Mouse (Mus musculus) urinary bladder, postnatal 14 days (tissue): Measurements from ENCODE around the gene Hist2h2be.
"Not testable (repeated sequence)": the region's sequence is repeated elsewhere in the genome, so short reads cannot be mapped to it uniquely, and the experiment has no call there.

Experiments
- DNase-seq: peaks from one replicate; pipeline ENCODE4 v3.0.0; 2021; ENCODE audit warnings: low spot score

The Hist2h2be gene

DNA sequence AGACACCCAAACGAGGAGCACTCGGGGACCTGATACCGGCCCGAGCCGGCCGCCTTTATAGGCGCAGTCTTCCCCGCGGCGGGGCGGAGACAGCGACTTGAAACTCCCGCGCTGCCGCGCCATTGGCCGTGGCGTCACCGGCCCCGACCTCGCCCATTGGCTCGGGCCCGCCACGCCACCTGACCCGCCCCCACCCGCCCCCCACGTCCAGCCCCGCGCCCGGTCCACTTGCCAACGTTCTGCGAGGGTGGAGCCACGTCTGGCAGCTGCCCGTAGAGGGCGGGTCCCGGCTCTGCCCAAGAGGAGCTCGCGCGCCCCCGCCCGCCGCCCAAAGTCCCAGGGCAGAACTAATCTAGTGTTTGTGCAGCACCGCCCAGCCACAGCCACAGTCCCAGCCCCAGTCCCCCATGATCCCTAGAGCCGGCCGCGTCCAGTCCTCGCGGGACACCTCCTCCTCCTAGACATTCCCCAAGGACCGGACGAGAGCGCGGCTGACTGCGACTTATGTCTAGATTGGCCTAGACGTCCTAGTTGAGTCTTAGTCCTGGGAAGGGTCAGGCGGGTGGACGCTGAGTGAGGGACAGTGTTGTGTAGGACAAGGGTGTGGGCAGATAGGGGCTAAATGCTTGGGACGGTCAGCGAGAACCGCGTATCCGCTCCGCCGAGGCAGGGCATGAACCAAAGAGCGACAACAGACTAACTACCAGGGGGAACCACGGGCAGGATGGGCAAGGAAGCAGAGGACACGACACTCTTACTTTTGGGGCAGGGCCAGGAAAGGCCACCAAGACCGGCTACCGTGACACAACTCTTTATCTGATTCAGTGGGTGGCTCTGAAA, 18.3 kb downstream of the Hist2h2be start, which contains the start of gene Hist2h3c2:
TSS of gene Hist2h3c2 (minus strand) at position 174 of the 840 bp plus-strand sequence.
- not testable (repeated sequence) for DNase-seq

DNA sequence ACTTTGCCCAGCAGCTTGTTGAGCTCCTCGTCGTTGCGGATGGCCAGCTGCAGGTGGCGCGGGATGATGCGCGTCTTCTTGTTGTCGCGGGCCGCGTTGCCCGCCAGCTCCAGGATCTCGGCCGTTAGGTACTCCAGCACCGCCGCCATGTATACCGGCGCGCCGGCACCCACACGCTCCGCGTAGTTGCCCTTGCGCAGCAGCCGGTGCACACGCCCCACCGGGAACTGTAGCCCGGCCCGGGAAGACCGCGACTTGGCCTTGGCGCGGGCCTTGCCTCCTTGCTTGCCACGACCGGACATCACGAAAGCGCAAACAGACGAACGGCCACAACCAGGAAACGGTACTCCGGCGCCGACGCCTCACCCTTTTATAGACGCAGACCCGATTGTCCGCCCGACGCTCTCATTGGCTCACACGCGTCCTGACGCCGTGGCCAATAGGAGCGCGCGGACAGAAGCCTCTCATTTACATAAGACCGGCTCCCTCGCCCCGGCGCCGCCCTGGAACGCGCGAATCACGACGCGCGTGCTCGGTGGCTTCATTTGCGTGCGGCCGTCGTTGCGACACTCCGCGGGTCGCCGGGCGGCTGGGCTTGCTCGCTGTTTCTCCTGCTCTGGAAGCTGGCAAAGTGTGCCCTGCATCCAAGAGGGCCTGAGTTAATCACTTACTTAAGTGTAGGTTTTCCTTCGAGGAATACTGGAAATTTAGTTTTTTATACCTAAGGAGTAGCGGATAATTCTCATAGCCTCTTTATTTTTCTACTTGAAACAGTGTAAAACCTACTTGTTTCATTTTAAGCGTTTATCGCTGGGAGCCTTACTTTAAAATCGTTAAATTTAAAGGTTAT, 19.3 kb downstream of the Hist2h2be start, which contains the start of gene Hist2h2aa2:
TSS of gene Hist2h2aa2 (minus strand) at position 328 of the 850 bp plus-strand sequence.
- DNase-seq = peak; percentile 94

DNA sequence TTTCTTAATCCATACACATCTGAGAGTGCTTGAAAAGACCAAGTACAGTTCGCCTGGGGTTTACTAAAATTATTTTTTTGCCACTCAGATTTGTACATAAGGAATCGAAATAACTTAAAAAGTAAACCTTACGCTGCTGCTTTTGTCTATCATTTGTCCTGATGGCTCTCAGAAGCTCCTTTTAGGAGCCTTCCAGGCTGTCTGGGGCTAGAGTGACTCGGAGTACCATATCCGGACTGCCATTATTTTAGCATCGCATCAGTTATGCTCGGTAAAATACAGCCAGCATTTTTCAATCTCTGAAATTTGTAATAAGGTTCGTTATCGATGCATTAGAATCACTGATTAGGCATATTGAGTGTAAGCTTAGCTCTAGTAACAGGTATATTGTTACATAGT, 19.9 kb downstream of the Hist2h2be start:
- DNase-seq = no peak

DNA sequence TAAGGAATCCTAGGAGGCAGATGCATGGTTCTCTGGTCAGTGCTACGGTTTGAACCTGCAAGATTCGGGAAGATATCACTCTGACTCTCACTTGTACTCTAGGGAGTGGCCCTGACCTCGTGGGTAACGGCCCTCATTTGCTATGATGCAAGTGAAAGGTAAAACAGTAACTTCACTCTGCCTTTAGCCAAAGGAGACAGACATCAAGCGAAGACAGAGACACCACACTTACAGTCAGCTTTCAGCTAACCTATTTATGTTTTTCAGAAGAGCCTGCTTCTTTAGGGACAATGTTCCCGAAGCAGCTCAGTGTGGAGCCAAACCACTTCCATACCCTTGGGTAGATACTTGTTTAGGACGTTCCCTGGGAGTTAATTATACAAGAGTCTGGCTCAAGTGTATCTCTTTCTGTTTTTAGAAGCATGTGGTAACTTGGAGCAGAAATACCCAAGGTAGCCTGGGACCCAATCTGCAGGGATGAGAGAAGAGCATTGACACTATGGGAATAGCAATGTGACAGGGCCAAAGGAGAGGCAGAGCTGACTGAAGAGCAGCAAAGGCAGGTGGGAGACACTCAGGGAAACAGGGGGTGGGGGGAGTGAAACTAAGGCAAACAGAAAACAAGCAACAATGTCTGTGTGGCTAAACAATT, 23.1 kb downstream of the Hist2h2be start:
- no peak for DNase-seq

DNA sequence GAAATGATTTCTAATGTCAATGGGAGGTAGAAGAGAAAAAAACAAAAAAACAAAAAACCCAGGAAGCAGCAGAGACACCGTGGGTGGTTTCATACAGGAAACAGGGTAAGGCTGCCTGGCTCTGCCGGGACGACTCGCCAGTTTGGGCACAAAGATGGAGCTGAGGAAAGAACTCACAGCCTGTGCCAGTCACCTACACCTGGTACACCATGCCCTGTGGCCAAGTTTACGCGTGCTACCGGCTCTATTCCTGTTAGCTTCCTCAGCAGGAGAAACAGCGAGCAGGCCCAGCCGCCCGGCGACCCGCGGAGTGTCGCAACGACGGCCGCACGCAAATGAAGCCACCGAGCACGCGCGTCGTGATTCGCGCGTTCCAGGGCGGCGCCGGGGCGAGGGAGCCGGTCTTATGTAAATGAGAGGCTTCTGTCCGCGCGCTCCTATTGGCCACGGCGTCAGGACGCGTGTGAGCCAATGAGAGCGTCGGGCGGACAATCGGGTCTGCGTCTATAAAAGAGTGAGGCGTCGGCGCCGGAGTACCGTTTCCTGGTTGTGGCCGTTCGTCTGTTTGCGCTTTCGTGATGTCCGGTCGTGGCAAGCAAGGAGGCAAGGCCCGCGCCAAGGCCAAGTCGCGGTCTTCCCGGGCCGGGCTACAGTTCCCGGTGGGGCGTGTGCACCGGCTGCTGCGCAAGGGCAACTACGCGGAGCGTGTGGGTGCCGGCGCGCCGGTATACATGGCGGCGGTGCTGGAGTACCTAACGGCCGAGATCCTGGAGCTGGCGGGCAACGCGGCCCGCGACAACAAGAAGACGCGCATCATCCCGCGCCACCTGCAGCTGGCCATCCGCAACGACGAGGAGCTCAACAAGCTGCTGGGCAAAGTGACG, 24.3 kb downstream of the Hist2h2be start, which contains the start of gene Hist2h2aa1:
TSS of gene Hist2h2aa1 (plus strand) at position 495 of the 884 bp plus-strand sequence.
- peak; percentile 83 for DNase-seq

DNA sequence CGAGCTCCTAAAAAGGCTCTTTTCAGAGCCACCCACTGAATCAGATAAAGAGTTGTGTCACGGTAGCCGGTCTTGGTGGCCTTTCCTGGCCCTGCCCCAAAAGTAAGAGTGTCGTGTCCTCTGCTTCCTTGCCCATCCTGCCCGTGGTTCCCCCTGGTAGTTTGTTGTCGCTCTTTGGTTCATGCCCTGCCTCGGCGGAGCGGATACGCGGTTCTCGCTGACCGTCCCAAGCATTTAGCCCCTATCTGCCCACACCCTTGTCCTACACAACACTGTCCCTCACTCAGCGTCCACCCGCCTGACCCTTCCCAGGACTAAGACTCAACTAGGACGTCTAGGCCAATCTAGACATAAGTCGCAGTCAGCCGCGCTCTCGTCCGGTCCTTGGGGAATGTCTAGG, 25.1 kb downstream of the Hist2h2be start:
- DNase-seq = not testable (repeated sequence)

DNA sequence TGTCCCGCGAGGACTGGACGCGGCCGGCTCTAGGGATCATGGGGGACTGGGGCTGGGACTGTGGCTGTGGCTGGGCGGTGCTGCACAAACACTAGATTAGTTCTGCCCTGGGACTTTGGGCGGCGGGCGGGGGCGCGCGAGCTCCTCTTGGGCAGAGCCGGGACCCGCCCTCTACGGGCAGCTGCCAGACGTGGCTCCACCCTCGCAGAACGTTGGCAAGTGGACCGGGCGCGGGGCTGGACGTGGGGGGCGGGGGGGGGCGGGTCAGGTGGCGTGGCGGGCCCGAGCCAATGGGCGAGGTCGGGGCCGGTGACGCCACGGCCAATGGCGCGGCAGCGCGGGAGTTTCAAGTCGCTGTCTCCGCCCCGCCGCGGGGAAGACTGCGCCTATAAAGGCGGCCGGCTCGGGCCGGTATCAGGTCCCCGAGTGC, 25.5 kb downstream of the Hist2h2be start, which contains the start of gene Hist2h3c1:
TSS of gene Hist2h3c1 (plus strand) at position 259 of the 430 bp plus-strand sequence.
- DNase-seq = not testable (repeated sequence)

DNA sequence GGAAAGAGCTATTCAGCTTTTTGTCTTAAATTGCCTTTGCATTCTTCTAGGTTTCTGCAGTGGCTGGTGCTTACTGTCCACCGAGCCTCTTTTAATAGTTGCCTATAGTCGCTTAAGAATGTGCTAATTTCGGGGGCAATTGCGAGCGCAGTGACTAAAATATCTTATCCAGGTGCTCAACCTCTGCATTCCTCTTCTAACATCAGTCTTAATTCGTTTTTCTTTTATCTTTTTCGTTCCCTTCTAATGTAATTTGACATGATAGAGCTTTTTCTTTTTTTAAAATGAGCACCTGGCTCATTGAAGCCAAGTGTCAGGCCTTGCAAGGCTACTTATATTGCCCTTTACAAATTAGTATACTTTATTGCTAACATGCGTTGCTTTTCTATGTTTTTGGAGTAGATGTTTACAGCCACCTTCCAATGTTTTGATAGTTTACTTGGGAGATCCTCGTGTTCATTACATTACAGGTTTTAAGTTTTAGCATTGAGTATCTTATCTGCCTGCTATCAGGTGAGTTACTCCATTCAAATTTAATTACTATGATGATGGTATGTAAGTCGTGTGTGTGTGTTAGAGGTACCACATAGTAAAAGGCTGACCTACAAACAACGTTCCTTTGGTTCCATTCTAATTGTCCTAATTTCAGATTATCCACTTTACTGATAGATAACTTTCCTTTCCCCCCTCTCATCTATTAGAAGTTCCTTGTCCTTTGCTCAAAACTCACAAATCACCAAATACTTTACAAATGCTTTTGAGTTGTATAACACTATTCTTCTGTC, 26.6 kb downstream of the Hist2h2be start:
- DNase-seq = no peak

DNA sequence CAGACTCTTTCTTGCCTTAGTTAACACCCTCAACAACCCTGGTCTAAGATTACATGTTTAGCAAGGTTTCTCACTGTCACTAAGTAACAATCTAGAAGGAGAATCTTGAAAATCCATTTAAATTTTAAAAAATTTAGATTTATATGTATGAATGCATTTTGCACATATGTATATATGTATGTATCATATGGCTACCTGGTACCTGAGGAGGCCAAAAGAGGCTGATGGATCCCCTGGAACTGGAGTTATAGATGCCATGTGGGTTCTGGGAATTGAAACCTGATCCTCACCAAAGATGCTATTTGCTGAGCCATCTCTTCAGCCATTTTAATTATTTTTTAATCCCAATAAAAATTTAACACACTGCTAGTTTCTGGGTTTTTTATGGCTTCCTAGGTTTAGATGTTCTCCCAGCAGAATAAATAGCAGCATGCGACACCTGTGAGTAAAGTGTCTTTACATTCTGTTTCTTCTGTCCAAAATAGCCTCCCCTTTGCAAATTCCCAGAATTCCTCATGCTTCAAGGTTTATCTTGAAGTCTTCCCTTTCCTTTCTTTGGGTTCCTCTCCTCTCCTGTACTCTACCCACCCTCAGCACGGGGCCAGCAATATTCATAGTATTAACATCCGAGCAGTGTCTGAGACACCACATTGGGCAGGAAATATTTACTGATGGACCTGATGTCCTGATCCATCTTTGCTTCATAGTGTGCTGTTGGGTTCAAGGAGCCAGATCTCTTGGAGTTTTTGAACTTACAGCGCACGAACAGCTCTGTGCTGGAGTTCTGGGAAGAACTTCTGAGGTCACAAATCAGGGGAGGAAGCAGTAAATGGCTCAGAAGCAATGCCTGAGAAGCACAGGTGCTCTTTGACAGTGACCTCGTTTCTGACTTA, 27.5 kb downstream of the Hist2h2be start:
- DNase-seq = no peak

DNA sequence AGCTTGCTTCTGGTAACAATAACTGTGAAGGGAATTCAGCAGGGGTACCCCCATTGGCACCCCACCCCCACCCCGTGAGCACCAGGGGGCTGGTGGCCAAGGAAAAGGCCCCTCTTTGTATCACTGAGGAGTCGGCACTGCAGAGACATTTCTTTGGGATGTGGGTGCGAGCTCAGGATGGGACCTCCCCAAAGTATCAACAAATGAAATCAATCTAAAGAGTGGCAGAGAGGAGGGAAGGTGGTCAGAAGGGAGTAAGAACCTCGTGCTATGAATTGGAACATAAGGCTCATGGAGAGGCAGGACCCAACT, 28.1 kb downstream of the Hist2h2be start:
- DNase-seq = no peak

DNA sequence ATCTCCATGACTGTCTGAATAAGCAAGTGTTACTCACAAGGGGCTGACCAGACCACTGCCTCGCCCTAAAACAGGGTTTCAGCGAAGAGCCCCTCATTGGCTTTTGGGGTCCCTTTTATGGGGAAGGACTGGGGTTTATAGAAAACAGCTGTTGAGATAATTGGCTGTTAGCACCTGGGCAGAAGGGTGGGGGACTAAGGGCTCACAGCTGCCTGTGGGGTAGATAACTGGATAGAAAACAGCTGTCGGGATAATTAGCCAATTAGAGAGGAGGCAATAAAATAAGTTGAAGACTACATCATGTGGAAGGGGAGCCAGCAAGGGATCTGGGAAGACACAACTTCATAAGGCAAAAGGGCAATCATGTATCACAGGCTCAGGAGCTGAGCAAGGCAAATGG, 30.0 kb downstream of the Hist2h2be start:
- DNase-seq = no peak

DNA sequence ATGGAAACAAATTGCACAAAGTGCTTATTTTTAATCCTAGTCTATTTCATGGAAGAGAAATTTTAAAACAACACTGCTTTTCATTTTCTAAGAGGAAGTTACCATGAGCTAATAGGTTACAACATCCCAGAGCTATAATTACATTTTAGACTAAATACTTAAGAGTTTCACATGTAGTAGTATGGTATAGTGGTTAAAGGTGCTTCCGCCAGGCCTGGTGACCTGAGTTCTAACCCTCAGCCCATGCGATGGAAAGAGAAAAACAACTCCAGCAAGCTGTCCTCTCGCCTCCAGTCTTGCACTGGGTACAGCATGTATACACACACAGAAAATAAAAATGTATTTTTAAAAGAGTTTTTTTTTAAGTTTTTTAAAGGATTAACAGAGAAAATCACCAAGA, 30.9 kb downstream of the Hist2h2be start:
- no peak for DNase-seq

DNA sequence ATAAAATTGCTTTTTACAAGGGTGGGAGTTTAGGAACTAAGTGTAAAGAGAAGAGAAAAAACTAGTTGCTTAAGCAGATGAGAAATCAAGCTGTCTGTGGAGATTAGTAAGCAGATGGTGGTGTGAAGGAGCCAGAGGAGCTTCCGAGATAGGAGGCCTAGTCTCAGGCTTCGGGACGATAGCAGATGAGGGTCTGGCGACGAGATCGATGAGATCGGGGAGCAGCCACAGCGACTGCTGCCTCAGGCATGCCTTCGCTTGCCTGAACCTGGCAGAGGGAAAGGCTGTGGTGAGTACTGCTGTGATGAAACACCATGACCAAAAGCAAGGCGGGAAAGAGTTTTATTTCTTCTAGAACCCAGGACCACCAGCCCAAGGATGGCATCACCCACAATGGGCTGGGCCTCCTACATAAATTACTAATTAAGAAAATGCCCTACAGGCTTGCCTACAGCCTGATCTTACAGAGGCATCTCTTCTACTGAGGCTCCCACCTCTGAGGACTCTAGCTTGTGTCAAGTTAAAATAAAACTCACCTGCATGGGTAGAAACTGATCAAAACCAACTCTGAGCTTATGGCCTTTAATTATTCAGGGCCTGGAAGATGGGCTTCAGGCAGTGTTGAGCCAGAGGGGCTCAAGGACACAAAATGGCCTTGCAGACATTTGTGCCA, 33.9 kb downstream of the Hist2h2be start:
- peak; percentile 70 for DNase-seq

DNA sequence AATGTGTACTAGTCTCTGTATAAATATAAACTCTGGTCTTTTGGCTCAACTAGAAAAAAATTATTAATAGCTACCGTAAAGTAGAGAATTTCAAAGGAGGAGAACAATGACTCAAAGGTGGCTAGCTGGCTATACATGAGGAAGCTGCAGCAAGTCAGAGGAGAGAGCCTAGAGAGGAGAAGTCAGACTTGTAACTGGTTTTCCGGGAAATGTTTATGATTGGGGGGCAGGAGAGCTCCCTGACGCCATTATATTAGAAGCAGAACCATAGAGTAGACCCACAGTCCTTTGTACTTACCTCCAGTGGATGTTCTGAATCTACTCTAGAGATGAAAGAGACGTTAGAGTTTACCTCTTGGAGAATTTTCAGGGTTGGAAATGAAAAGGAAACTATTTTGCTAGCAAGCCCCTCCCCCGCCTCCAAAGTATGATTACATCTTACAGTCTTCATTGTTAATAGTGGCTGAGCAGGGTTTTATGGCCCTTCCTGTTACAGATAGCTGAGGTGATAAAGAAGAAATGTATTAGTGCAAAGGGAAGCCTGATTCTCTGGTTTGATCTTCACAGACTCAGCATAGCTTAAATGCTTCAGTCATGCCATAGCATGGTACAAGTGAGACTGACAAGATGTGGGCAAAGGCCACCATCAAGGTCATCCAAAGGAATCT, 35.1 kb downstream of the Hist2h2be start:
- no peak for DNase-seq

DNA sequence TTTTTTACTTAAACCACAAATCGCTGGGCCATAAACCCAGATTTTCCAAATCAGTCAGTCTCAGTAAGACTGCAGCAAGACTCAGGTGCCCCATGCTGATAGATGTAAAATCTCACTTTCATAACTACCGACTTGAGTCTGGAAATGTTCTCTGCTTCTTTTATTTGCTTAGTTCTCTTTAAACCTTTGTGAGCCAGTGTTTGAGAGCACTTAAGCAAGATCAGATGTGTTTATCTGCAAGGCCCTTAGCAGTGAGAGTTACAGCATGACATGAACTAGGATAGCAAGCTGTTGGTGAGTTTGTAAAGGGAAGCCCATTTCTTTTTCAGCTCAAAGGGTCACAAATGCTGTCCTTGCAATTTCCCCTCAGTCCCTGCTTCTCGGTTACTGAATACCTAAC, 36.3 kb downstream of the Hist2h2be start:
- no peak for DNase-seq

DNA sequence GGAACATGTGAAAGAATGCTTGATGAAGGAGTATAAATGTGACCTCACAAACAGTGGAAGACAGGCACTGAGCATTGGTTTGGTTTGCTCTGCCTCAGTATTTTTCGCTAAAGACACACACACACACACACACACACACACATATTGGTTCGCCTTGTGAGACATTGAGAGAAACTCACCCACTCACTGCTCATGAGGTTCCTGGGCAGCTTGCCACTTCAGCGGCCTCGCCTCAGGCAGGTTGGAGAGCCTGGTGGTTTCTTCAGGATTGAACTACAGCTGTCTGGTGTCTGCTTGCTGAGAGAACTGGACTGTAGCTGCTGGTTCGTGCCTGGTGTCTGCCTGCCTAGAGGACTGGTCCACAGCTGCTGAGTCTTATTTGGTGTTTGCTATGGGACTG, 39.3 kb downstream of the Hist2h2be start:
- no peak for DNase-seq

DNA sequence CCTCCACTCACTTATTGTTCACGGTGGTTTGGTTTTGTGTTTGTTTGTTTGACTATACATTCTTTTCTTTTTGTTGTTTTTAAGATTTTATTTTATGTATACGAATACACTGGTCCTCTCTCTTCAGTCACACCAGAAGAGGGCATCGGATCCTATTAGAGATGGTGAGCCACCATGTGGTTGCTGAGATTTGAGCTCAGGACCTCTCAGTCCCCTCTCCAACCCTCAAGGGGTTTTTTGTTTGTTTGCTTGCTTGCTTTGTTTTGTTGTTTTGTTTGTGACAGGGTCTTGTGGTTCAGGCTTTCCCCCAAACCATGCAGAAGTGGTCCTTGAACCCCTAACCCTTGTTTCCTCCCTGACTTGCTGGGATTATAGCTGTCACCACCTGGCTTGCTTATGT, 40.7 kb downstream of the Hist2h2be start:
- no peak for DNase-seq

DNA sequence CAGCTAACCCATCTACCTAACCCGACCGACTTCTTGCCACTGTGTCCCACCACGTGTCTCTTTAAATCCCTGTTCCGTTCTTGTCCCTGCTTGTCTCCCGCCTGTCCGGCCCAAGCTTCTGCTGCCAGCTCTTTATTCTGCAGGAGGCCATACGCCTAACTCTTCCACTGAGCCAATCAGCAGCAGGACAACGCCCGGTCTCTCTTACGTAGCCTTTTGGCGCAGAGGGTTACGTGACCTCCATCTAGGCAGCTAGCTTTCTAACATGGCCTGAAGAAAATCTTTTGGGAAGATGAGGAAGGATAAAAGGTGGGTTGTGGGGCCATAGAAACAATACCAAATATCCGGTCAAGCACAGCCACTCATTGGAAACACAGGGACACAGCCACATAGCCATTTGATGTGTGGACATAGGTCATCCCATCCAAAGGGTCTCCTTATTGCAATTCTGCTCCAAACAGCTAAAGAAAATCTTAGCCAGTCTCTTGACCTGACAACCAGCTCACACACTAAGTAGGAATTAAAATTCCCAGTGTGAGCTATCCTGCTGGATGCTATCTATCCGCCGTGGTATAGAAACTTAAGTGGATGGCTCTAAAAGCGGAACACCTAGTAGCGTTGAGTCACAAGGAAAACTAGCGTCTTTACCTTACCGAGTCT, 41.4 kb downstream of the Hist2h2be start:
- DNase-seq = peak; percentile 89
